Mouse (Mus musculus) thymus, postnatal 25 days (tissue): ENCODE measurements around the gene Skap1.

Experiments
- DNase-seq: peaks from one replicate; pipeline ENCODE4 v3.0.0; 2022

Gene Skap1

GRCm38 (mm10) chr11:96463986-96464715, at the start of gene Skap1:
Gene Skap1, plus strand, starts transcription at chr11:96464593.
- peak; percentile 81 for DNase-seq

GRCm38 (mm10) chr11:96421074-96421473, 43.3 kb upstream of the Skap1 start:
- no peak for DNase-seq

GRCm38 (mm10) chr11:96421517-96422265, 42.7 kb upstream of the Skap1 start:
- DNase-seq = no peak

GRCm38 (mm10) chr11:96425193-96425592, 39.2 kb upstream of the Skap1 start:
- no peak for DNase-seq

- DNase-seq = no peak
Observed at GRCm38 (mm10) chr11:96426191-96426590, 38.2 kb upstream of the Skap1 start.

GRCm38 (mm10) chr11:96426805-96427204, 37.6 kb upstream of the Skap1 start:
- DNase-seq = no peak

GRCm38 (mm10) chr11:96429062-96429461, 35.3 kb upstream of the Skap1 start:
- no peak for DNase-seq

GRCm38 (mm10) chr11:96429891-96430290, 34.5 kb upstream of the Skap1 start:
- no peak for DNase-seq

- no peak for DNase-seq
Observed at GRCm38 (mm10) chr11:96431871-96432270, 32.5 kb upstream of the Skap1 start.

GRCm38 (mm10) chr11:96434888-96435287, 29.5 kb upstream of the Skap1 start:
- DNase-seq = no peak

GRCm38 (mm10) chr11:96436525-96436924, 27.9 kb upstream of the Skap1 start:
- no peak for DNase-seq

- peak; percentile 88 for DNase-seq
Observed at GRCm38 (mm10) chr11:96438787-96439186, 25.6 kb upstream of the Skap1 start.

GRCm38 (mm10) chr11:96441546-96442185, 22.7 kb upstream of the Skap1 start:
- peak; percentile 82 for DNase-seq

- peak; percentile 62 for DNase-seq
Observed at GRCm38 (mm10) chr11:96442468-96442867, 21.9 kb upstream of the Skap1 start.

GRCm38 (mm10) chr11:96447931-96448330, 16.5 kb upstream of the Skap1 start:
- no peak for DNase-seq

- peak; percentile 63 for DNase-seq
Observed at GRCm38 (mm10) chr11:96455111-96455510, 9.3 kb upstream of the Skap1 start.

- DNase-seq = no peak
Observed at GRCm38 (mm10) chr11:96455699-96456326, 8.6 kb upstream of the Skap1 start.

GRCm38 (mm10) chr11:96456508-96457305, 7.7 kb upstream of the Skap1 start:
- DNase-seq = no peak

GRCm38 (mm10) chr11:96461766-96462165, 2.6 kb upstream of the Skap1 start:
- DNase-seq = no peak

- DNase-seq = peak; percentile 30
Observed at GRCm38 (mm10) chr11:96462191-96462752, 2.1 kb upstream of the Skap1 start.

- DNase-seq = no peak
Observed at GRCm38 (mm10) chr11:96464716-96465060, 295 bp downstream of the Skap1 start.

- DNase-seq = peak; percentile 44
Observed at GRCm38 (mm10) chr11:96465426-96466056, 1.1 kb downstream of the Skap1 start.
